Mouse (Mus musculus) left cerebral cortex, postnatal 10 days (tissue): Measurements from ENCODE around the gene Enam. TPM values are rescaled to one million over a fixed set of nuclear protein-coding genes. Genes with fewer than 3 reads are reported as not detected.

Experiments
- DNase-seq, 2 experiments: peaks; one replicate each; pipeline ENCODE4 v3.0.0; 2021 to 2022; ENCODE audit warnings: low spot score in 2 of 2, mixed read lengths in 1 of 2; ENCODE audit errors: extremely low spot score in 1 of 2
- intact Hi-C: fragments of 180-260 bp; cut with DNase I; formaldehyde crosslinking; loops from one replicate; pipeline ENCODE4 v1.15.1; 2025
- total RNA-seq, 2 experiments: library from RNA; stranded (reverse); gene quantifications; 2 replicates each; pipeline ENCODE4 v1.2.3; 2021

Gene Enam
- total RNA-seq, 2 experiments from 2014 or later, result not detected

DNA sequence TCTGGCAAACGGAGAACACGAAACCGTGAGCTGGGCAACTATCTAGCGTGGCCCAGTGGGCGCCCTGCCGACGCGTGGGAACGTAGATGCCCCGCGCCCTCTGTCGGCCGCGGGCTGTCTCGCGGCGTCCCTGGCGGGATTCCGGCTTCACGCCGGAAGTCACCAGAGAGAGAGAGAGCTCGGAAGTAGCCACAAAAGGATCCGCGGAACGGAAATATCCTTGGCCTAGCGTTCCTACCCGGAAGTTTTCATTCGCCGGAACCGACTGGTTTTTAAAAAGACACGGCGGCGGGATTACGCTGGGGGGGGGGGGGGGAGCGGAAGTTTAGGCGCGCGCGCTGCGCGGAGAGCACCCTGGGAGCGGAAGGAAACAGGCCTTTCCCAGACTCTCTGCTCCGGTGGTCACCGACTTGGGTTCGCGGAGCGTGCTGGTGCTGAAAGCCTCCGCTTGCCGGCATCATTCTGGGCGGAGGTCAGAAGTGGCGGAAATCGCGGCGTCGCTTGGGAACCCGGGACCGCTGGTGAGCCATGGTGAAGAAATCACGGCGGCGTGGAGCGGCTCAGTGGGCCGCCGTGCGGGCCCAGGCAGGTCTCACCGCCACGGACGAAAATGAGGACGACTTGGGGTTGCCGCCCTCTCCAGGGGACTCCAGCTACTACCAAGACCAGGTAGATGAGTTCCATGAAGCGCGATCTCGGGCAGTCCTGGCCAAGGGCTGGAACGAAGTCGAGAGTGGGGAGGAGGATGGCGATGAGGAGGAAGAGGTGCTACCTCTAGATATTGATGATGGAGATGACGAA is 66.5 kb downstream of the Enam start, which contains the start of gene Utp3:
TSS of gene Utp3 (plus strand) at position 377 of the 801 bp plus-strand sequence.
- intact Hi-C loops, result no loop called here
- peak; percentile 93 for DNase-seq

Other genes with a start within 250 kb of the Enam start
- not detected for gene Gm7714, start 219.1 kb upstream of the Enam start, total RNA-seq
- gene Prol1, start 170.7 kb upstream of the Enam start, total RNA-seq, result not detected
- not detected for gene Amtn, start 111.9 kb upstream of the Enam start, total RNA-seq
- not detected for gene Ambn, start 32.0 kb upstream of the Enam start, total RNA-seq
- under 1 TPM; 0.39 to 0.49 TPM for gene Jchain, start 39.9 kb downstream of the Enam start, total RNA-seq
- 10 to 100 TPM; 24.6 to 28.0 TPM for gene Utp3, start 66.5 kb downstream of the Enam start, total RNA-seq
- 100 to 1,000 TPM; 217 to 229 TPM for gene Rufy3, start 77.1 kb downstream of the Enam start, total RNA-seq
- gene Grsf1, start 188.2 kb downstream of the Enam start, total RNA-seq, result 10 to 100 TPM; 79.8 to 84.1 TPM
- gene Mob1b, start 232.9 kb downstream of the Enam start, total RNA-seq, result 10 to 100 TPM; 32.3 to 35.2 TPM